Mouse (Mus musculus): Measurements from ENCODE around the gene Mboat2.
A peak's percentile ranks its signal among the peaks of the same experiment; 100 is the strongest.

The Mboat2 gene

GRCm38 (mm10) chr12:24830766-24831152 is at the start of gene Mboat2:
Gene Mboat2 (plus strand): TSS chr12:24830879.
- peak; percentile 58 for DNase-seq

- no peak for DNase-seq
These were observed 46.9 kb upstream of the Mboat2 start for GRCm38 (mm10) chr12:24783735-24784134.

GRCm38 (mm10) chr12:24785882-24786281 is 44.8 kb upstream of the Mboat2 start:
- no peak for DNase-seq

GRCm38 (mm10) chr12:24786316-24786715 is 44.4 kb upstream of the Mboat2 start:
- no peak for DNase-seq

- no peak for DNase-seq
These were observed 41.0 kb upstream of the Mboat2 start for GRCm38 (mm10) chr12:24789659-24790058.

- no peak for DNase-seq
These were observed 19.4 kb upstream of the Mboat2 start for GRCm38 (mm10) chr12:24811230-24811629.

GRCm38 (mm10) chr12:24811906-24812305 is 18.8 kb upstream of the Mboat2 start:
- no peak for DNase-seq

- DNase-seq = no peak
These were observed 7.8 kb upstream of the Mboat2 start for GRCm38 (mm10) chr12:24822831-24823230.

- no peak for DNase-seq
These were observed 6.9 kb upstream of the Mboat2 start for GRCm38 (mm10) chr12:24823636-24824354.

GRCm38 (mm10) chr12:24830086-24830485 is 593 bp upstream of the Mboat2 start:
- no peak for DNase-seq

- peak; percentile 94 for DNase-seq
These were observed 679 bp downstream of the Mboat2 start for GRCm38 (mm10) chr12:24831153-24831963.

- DNase-seq = no peak
These were observed 1.3 kb downstream of the Mboat2 start for GRCm38 (mm10) chr12:24831964-24832427.

- DNase-seq = no peak
These were observed 1.8 kb downstream of the Mboat2 start for GRCm38 (mm10) chr12:24832438-24832837.

- no peak for DNase-seq
These were observed 7.3 kb downstream of the Mboat2 start for GRCm38 (mm10) chr12:24837947-24838346.

GRCm38 (mm10) chr12:24841115-24841879 is 10.6 kb downstream of the Mboat2 start:
- peak; percentile 25 for DNase-seq

- DNase-seq = no peak
These were observed 11.7 kb downstream of the Mboat2 start for GRCm38 (mm10) chr12:24842299-24842910.

GRCm38 (mm10) chr12:24843395-24844072 is 12.9 kb downstream of the Mboat2 start:
- no peak for DNase-seq

- DNase-seq = no peak
These were observed 14.7 kb downstream of the Mboat2 start for GRCm38 (mm10) chr12:24845344-24845743.

- no peak for DNase-seq
These were observed 17.4 kb downstream of the Mboat2 start for GRCm38 (mm10) chr12:24848107-24848506.

- DNase-seq = no peak
These were observed 26.7 kb downstream of the Mboat2 start for GRCm38 (mm10) chr12:24857354-24857753.

- no peak for DNase-seq
These were observed 28.7 kb downstream of the Mboat2 start for GRCm38 (mm10) chr12:24859357-24859756.

- no peak for DNase-seq
These were observed 29.8 kb downstream of the Mboat2 start for GRCm38 (mm10) chr12:24860436-24860835.

All from right cerebral cortex, postnatal 4 days (tissue).